Mouse (Mus musculus): ENCODE results near the gene Ercc8.

Gene Ercc8

GRCm38 (mm10) chr13:108215231-108215780, 56.8 kb downstream of the Ercc8 start:
- no peak for DNase-seq (ENCODE audit: low spot score in 2 of 2)

GRCm38 (mm10) chr13:108219773-108220172, 61.2 kb downstream of the Ercc8 start:
- no peak for DNase-seq (ENCODE audit: low spot score in 2 of 2)

DNA sequence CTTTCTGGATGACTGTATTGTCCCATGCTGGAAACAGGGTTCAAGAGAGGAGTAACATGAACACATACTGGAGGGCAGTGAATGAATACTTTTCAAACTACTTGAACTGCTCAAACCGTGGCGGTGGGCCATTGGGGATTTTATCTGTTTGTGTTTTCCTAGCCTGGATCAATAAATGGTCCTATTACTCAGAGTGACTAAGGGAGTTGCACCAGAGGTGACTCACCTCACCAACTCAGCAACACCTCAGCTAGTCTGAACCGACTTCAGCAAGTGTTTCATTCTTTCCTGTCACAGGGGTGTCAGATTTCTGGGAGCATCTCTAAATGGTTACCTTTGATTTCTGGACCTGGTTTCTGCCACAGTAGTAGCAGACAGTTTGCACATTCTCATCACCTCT, 70.7 kb downstream of the Ercc8 start:
- DNase-seq (ENCODE audit: low spot score in 2 of 2): no peak

DNA sequence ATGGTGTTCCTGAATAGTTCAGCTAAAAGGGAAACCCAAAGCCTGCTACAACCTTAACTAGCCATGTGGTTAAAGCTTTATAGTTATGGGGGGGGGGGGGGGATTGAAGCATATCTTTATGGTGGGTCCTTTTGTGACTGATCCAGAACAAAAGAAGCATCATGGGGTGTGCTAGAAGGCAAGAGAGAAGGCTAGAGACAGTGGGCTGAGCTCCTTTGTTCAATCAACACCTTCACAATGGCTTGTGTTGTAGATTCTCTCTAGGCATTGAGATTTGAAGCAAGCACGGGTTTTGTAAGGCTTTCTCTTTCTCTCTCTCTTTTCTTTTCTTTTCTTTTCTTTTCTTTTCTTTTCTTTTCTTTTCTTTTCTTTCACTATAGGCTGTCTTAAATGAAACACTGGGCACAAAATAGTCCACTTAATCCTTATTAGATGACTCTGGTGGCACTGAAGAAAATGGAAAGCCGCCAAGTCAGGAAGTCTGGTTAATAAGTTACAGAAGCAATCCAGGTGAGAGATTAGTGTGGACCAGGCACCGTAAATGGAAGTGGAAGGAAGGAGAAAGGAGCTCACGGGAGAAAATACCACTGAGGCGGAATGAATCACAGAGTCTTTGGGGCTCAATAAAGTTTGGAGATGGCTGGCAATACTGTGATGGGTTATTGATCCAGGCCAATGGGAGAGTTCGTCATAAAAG, 71.3 kb downstream of the Ercc8 start:
- DNase-seq (ENCODE audit: low spot score in 2 of 2): no peak

- no peak for DNase-seq (ENCODE audit: low spot score in 2 of 2)
Measured at GRCm38 (mm10) chr13:108240012-108240411, 81.5 kb downstream of the Ercc8 start.

DNA sequence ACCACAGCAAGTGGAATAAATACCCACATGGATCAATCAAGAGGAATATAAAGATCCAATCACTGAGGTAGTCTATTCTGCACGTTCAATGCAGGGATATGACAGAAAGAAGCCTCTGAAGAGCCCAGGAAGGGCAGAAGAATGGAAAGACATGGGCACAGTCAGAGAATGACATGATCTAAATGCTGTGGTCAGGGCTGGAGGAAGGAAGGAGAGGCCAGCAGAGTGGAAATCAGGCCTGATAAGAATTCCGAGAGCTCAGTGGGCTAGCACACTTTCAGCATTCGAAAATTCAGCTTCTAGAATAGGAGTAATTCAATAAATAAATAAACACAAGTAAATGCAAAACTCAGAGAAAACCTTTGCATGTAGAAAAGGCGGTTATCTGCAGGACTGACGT, 83.2 kb downstream of the Ercc8 start:
- no peak for DNase-seq (ENCODE audit: low spot score in 2 of 2)

Data from thymus, postnatal 10 days (tissue).